ENCODE assay signal across 8 mouse cellular contexts in the genomic region with DNA sequence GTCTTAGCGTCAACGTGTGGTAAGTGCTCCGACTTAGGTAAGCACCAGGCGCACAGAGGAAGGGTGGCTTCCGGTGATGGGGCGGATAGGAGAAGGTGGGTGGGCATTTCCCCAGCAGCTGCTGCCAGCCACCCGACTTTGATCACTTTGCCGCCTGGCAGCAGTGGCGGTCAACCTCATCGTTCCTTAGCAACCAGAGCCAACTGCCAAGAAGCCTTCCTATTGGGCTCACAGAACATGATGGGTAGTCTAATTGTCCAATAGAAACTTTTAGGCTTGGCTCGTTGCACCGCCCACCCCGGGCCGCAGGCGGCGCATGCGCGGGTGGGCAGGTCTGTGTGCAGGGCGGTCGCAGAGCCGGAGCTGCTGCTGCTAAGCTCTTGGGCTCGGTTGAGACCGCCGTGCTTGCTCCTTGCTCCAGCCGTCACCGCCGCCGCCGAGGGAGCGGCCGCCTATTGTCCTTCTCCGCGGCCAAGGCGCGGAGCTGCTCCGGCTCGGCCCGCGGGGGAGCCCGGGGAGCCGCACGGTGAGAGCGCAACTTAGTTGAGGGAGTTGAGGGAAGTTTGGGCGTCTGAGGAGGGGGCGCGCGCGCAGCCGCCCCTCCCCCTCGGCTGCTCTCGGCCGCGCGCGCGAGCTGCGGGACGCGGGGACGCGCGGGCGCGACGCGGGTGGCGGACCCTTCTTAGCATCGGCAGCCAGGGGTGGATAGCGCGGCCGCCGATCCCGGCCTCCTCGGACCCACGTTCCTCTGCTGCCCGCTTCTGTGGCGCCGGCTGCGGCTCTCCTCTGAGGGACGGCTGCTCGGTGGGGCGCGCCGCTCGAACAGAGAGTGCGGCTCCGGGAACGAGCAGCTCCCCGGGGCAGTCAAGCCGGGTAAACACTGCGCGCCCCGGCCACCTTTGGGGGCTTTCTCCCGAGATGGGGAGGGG. TPM values are rescaled to one million over a fixed set of nuclear protein-coding genes. Genes with fewer than 3 reads are reported as not detected.
DNase-seq lines count a peak whose midpoint lies in the region; ATAC-seq and TF ChIP-seq lines count a peak whose summit lies in the region.

Akap13 (plus strand) TSS at position 312 of the 929 bp plus-strand sequence.

- under 1% methylated on average over 64 of the region's 94 CpGs for WGBS in forebrain, embryonic 12.5 days
- WGBS in heart, postnatal 0 days, result under 1% methylated on average over 81 of the region's 94 CpGs
- under 1% methylated on average over 58 of the region's 94 CpGs for WGBS in liver, embryonic 16.5 days (ENCODE audit: insufficient replicate concordance)
- WGBS in neural tube, embryonic 13.5 days, result under 1% methylated on average over 77 of the region's 94 CpGs

- no peak for TF ChIP-seq CTCF in E14TG2a.4 (conservative IDR thresholded peaks at IDR 0.05; ENCODE audit: low read length)
- TF ChIP-seq CTCF in heart, postnatal 0 days (IDR thresholded peaks at IDR 0.05; ENCODE audit: low read depth), result peak; percentile 34
- no peak for TF ChIP-seq CTCF in testis, adult 2 months (IDR thresholded peaks at IDR 0.05; ENCODE audit: control insufficient read depth, insufficient read depth, insufficient replicate concordance, low read depth, low read length)

- H3K9me3 ChIP-seq in E14TG2a.4 (ENCODE audit: low read length), result no peaks in the 10 kb centered on the region
- no peaks in the 10 kb centered on the region for H3K9me3 ChIP-seq in forebrain, embryonic 12.5 days
- H3K9me3 ChIP-seq in heart, postnatal 0 days (replicated peaks; ENCODE audit: control insufficient read depth, low read length), result no peaks in the 10 kb centered on the region; the same call in 1 of the 2 replicates
- no peaks in the 10 kb centered on the region for H3K9me3 ChIP-seq in liver, embryonic 16.5 days (replicated peaks; ENCODE audit: control insufficient read depth, low read length)
- H3K9me3 ChIP-seq in neural tube, embryonic 13.5 days, result no peaks in the 10 kb centered on the region

- TF ChIP-seq POLR2A in testis, adult 2 months (IDR thresholded peaks at IDR 0.05; ENCODE audit: control insufficient read depth, low read depth, low read length), result peak; percentile 56; the same call in 1 of the 2 replicates

- peak; percentile 87 for DNase-seq in c-Kit-positive CD71-positive TER-119-positive erythroid progenitor cells, embryonic 14.5 days (ENCODE audit: low spot score)
- DNase-seq in heart, postnatal 0 days (ENCODE audit: low spot score), result peak; percentile 98
- peak; percentile 95 to 98 for DNase-seq in kidney, postnatal 4 days

- 0 out of 2 replicates have a peak, but pooled peaks have one; percentile 15 for TF ChIP-seq EP300 in heart, postnatal 0 days (IDR thresholded peaks at IDR 0.05; ENCODE audit: low read depth)

- peaks cover 11% of the 10 kb centered on the region for H3K4me1 ChIP-seq in E14TG2a.4 (replicated peaks; ENCODE audit: low read depth, low read length)
- peaks cover 12% of the 10 kb centered on the region; the same call in 1 of the 2 replicates for H3K4me1 ChIP-seq in forebrain, embryonic 12.5 days
- peaks cover 23% of the 10 kb centered on the region for H3K4me1 ChIP-seq in heart, postnatal 0 days (ENCODE audit: control insufficient read depth, insufficient read depth)
- peaks cover 2% of the 10 kb centered on the region for H3K4me1 ChIP-seq in liver, embryonic 16.5 days (ENCODE audit: control insufficient read depth, low read depth, low read length)
- H3K4me1 ChIP-seq in neural tube, embryonic 13.5 days (replicated peaks), result peaks cover 20% of the 10 kb centered on the region
- H3K4me1 ChIP-seq in testis, adult 2 months (ENCODE audit: control insufficient read depth, insufficient read depth, low read length), result no peaks in the 10 kb centered on the region

- H3K27ac ChIP-seq in forebrain, embryonic 12.5 days, result peak within 1 kb of the TSS; percentile 97
- H3K27ac ChIP-seq in heart, postnatal 0 days (ENCODE audit: low read depth), result peak within 1 kb of the TSS; percentile 99
- H3K27ac ChIP-seq in liver, embryonic 16.5 days (ENCODE audit: low read length), result peak within 1 kb of the TSS; percentile 85
- H3K27ac ChIP-seq in neural tube, embryonic 13.5 days (replicated peaks), result peak within 1 kb of the TSS; percentile 95
- peak within 1 kb of the TSS; percentile 91 for H3K27ac ChIP-seq in testis, adult 2 months (ENCODE audit: control insufficient read depth, insufficient read depth, low read depth, low read length)

- H3K4me2 ChIP-seq in forebrain, embryonic 12.5 days, result peak within 1 kb of the TSS; percentile 66
- peak within 1 kb of the TSS; percentile 61 for H3K4me2 ChIP-seq in heart, postnatal 0 days (ENCODE audit: low read depth, low read length)
- peak within 1 kb of the TSS; percentile 75 for H3K4me2 ChIP-seq in liver, embryonic 16.5 days (ENCODE audit: low read depth, low read length)
- H3K4me2 ChIP-seq in neural tube, embryonic 13.5 days, result peak within 1 kb of the TSS; percentile 70

- H3K36me3 ChIP-seq in E14TG2a.4 (ENCODE audit: insufficient read depth, low read length), result no peaks in the 10 kb centered on the region
- no peaks in the 10 kb centered on the region for H3K36me3 ChIP-seq in forebrain, embryonic 12.5 days (replicated peaks)
- H3K36me3 ChIP-seq in heart, postnatal 0 days (replicated peaks; ENCODE audit: control insufficient read depth, insufficient read depth, low read length), result no peaks in the 10 kb centered on the region
- no peaks in the 10 kb centered on the region for H3K36me3 ChIP-seq in liver, embryonic 16.5 days (ENCODE audit: control insufficient read depth, insufficient read depth)
- H3K36me3 ChIP-seq in neural tube, embryonic 13.5 days, result no peaks in the 10 kb centered on the region
- no peaks in the 10 kb centered on the region for H3K36me3 ChIP-seq in testis, adult 2 months (ENCODE audit: control insufficient read depth, insufficient read depth, low read length)

- H3K9ac ChIP-seq in forebrain, embryonic 12.5 days, result peak within 1 kb of the TSS; percentile 87
- peak within 1 kb of the TSS; percentile 94 for H3K9ac ChIP-seq in heart, postnatal 0 days (replicated peaks; ENCODE audit: low read depth, low read length)
- H3K9ac ChIP-seq in liver, embryonic 16.5 days (ENCODE audit: low read depth, low read length), result peak within 1 kb of the TSS; percentile 77
- peak within 1 kb of the TSS; percentile 88 for H3K9ac ChIP-seq in neural tube, embryonic 13.5 days

- peak; percentile 99 for ATAC-seq in forebrain, embryonic 12.5 days (ENCODE audit: low FRiP score)
- ATAC-seq in heart, postnatal 0 days (ENCODE audit: insufficient read depth, low read depth), result peak; percentile 99
- ATAC-seq in liver, embryonic 16.5 days (ENCODE audit: low read depth), result peak; percentile 97
- ATAC-seq in neural tube, embryonic 13.5 days (ENCODE audit: low read depth), result peak; percentile 99

- H3K27me3 ChIP-seq in E14TG2a.4 (ENCODE audit: insufficient read depth, low read length), result no peaks in the 10 kb centered on the region
- H3K27me3 ChIP-seq in forebrain, embryonic 12.5 days, result 0 out of 2 replicates have a peak, but pooled peaks cover 3% of the 10 kb centered on the region
- H3K27me3 ChIP-seq in heart, postnatal 0 days (ENCODE audit: control insufficient read depth, insufficient read depth, low read length), result no peaks in the 10 kb centered on the region
- peaks cover 9% of the 10 kb centered on the region for H3K27me3 ChIP-seq in liver, embryonic 16.5 days (ENCODE audit: control insufficient read depth, insufficient read depth, low read depth, low read length)
- no peaks in the 10 kb centered on the region; the same call in 1 of the 2 replicates for H3K27me3 ChIP-seq in neural tube, embryonic 13.5 days
- H3K27me3 ChIP-seq in testis, adult 2 months (ENCODE audit: control insufficient read depth, insufficient read depth, low read length), result no peaks in the 10 kb centered on the region

- peak within 1 kb of the TSS; percentile 94 for H3K4me3 ChIP-seq in E14TG2a.4 (replicated peaks; ENCODE audit: low read length)
- H3K4me3 ChIP-seq in forebrain, embryonic 12.5 days (replicated peaks), result peak within 1 kb of the TSS; percentile 82
- peak within 1 kb of the TSS; percentile 94 for H3K4me3 ChIP-seq in heart, postnatal 0 days (ENCODE audit: low read depth, low read length)
- H3K4me3 ChIP-seq in liver, embryonic 16.5 days (ENCODE audit: low read depth, low read length), result peak within 1 kb of the TSS; percentile 78
- H3K4me3 ChIP-seq in neural tube, embryonic 13.5 days, result peak within 1 kb of the TSS; percentile 87
- H3K4me3 ChIP-seq in testis, adult 2 months (ENCODE audit: control insufficient read depth, low read depth, low read length), result peak within 1 kb of the TSS; percentile 93

RNA-seq across cellular contexts. Expression of gene Akap13, which starts in this region (rescaled TPM):
- polyA plus RNA-seq in forebrain, embryonic 12.5 days (2016; fragmentation: Nextera tagmentation; extraction: Ambion mirVana), result 24.8 and 27.6 TPM in 2 replicates
- 80.1 and 113 TPM in 2 replicates for total RNA-seq in heart, postnatal 0 days (2014; rRNA removed; ENCODE audit: low replicate concordance)
- 29.8 and 34.2 TPM in 2 replicates for polyA plus RNA-seq in heart, postnatal 0 days (2015; fragmentation: Nextera tagmentation; extraction: Ambion mirVana)
- polyA plus RNA-seq in liver, embryonic 16.5 days (2015; fragmentation: Nextera tagmentation; extraction: Ambion mirVana), result 36.9 and 41.0 TPM in 2 replicates
- 20.0 and 21.5 TPM in 2 replicates for polyA plus RNA-seq in neural tube, embryonic 13.5 days (2015; fragmentation: Nextera tagmentation; extraction: Ambion mirVana)
- polyA plus RNA-seq in testis, adult 2 months (2012; rRNA removed), result 3.6 and 4.1 TPM in 2 replicates

Comparison
In these comparisons a context has a peak if more than half of its experiments do, and no peak if none do; other contexts are left out.
1. Peak in every context shown above with its lines: DNase-seq, ATAC-seq, H3K4me3 ChIP-seq and H3K27ac ChIP-seq.